Mouse (Mus musculus): Measurements from ENCODE around the gene Pex26. TPM values are rescaled to one million over a fixed set of nuclear protein-coding genes. Genes with fewer than 3 reads are reported as not detected.

The Pex26 gene
- total and polyA plus RNA-seq, 3 experiments: 6.9 to 9.9 TPM; not detected in 1

DNA sequence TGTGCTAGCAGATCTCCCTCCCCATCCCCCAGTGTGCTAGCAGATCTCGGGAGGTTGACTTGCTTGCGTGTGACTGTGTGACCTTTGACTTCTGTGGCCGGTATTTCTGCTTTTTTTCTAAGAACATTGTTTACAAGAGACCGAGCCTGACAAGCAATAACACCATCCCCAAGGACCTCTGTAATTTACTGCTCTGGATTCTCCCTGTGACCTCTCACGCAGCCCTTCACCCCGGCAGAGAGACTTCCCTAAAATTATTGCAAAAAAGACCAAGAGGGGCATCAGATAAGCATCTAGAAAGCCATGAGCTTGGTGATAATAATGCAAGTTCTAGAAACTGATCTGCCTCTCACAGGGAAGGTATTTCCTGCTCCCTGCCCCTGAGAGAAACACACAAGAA lies 41.5 kb downstream of the Pex26 start:
- peaks cover 0 to 25% of the 10 kb centered on the region in 2 experiments; a peak in 2 of 4 replicates for H3K36me3 ChIP-seq (ENCODE audit: control insufficient read depth in 1 of 2, insufficient read depth in 2 of 2, low read length in 2 of 2)
- peak overlapping the region; percentile 11; the same call in 1 of the 2 replicates for H3K27ac ChIP-seq (ENCODE audit: control insufficient read depth, low read depth, low read length)
- TF ChIP-seq TBP (IDR thresholded peaks at IDR 0.05; ENCODE audit: low read depth, low read length): no peak
- TF ChIP-seq CHD1 (IDR thresholded peaks at IDR 0.05; ENCODE audit: low read depth, low read length): no peak
- no peak for TF ChIP-seq CTCF (IDR thresholded peaks at IDR 0.05 in 2 of 3, conservative IDR thresholded peaks at IDR 0.05 in 1 of 3; ENCODE audit: control insufficient read depth in 1 of 3, insufficient read depth in 1 of 3, low read depth in 2 of 3, low read length in 3 of 3, poor library complexity in 1 of 3, severe bottlenecking in 1 of 3)
- TF ChIP-seq ZNF384 (IDR thresholded peaks at IDR 0.05; ENCODE audit: low read depth, low read length): peak; percentile 56; the same call in 1 of the 2 replicates
- peak; percentile 41 to 69; a peak in 3 of 4 replicates for TF ChIP-seq EP300 (IDR thresholded peaks at IDR 0.05; ENCODE audit: low read depth in 1 of 2, low read length in 2 of 2)
- TF ChIP-seq CHD2 (IDR thresholded peaks at IDR 0.05; ENCODE audit: low read length): no peak
- TF ChIP-seq ZKSCAN1 (IDR thresholded peaks at IDR 0.05; ENCODE audit: low read depth, low read length): no peak
- TF ChIP-seq POLR2AphosphoS5 (IDR thresholded peaks at IDR 0.05; ENCODE audit: borderline replicate concordance, low read depth, low read length): no peak
- peak; percentile 88 for TF ChIP-seq GATA1 (IDR thresholded peaks at IDR 0.05; ENCODE audit: low read depth, low read length)
- TF ChIP-seq SIN3A (IDR thresholded peaks at IDR 0.05; ENCODE audit: low read length): 0 out of 2 replicates have a peak, but pooled peaks have one; percentile 17
- no peaks in the 10 kb centered on the region for H3K9me3 ChIP-seq (replicated peaks; ENCODE audit: insufficient read depth, low read length)
- no peak overlapping the region for H3K4me3 ChIP-seq (ENCODE audit: control insufficient read depth in 1 of 2, insufficient read depth in 1 of 2, low read depth in 2 of 2, low read length in 2 of 2)
- H3K4me1 ChIP-seq (ENCODE audit: control insufficient read depth in 1 of 2, insufficient read depth in 2 of 2, low read length in 2 of 2): peaks cover 8 to 32% of the 10 kb centered on the region in 2 experiments
- H3K9ac ChIP-seq (ENCODE audit: control insufficient read depth, low read depth, low read length, poor library complexity, severe bottlenecking): no peak overlapping the region
- H3K79me2 ChIP-seq (ENCODE audit: control insufficient read depth, insufficient read depth, low read length, poor library complexity): no peaks in the 10 kb centered on the region
- H3K27me3 ChIP-seq (ENCODE audit: control insufficient read depth in 1 of 2, insufficient read depth in 2 of 2, low read length in 2 of 2): no peaks in the 10 kb centered on the region
- peak; percentile 44 for DNase-seq (ENCODE audit: low read depth, low spot score)

DNA sequence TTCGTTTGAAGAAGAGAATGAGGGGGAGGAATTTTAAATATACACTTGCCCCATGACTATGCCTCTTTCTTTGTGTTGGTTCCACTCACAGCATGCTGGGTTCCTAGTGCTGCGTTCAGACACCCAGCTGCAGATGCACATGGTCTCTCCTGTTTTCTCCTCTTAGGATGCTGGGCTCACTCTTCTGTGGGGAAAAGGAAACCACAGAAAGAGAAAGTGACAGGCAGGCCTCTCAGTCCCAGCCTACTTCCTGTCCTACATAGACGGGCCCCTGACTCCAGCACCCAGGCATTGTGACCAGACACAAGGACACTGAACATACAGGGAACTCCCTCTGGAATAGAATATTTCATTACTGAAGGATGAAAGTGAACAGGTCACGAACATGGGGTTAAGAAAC lies 42.6 kb downstream of the Pex26 start:
- Histone ChIP-seq H3K4me3 (ENCODE audit: control insufficient read depth in 1 of 2, insufficient read depth in 1 of 2, low read depth in 2 of 2, low read length in 2 of 2) (no peak overlapping the region), H3K4me1 (ENCODE audit: control insufficient read depth in 1 of 2, insufficient read depth in 2 of 2, low read length in 2 of 2) (peaks cover 8 to 32% of the 10 kb centered on the region in 2 experiments), H3K27ac (ENCODE audit: control insufficient read depth, low read depth, low read length) (no peak overlapping the region), H3K79me2 (ENCODE audit: control insufficient read depth, insufficient read depth, low read length, poor library complexity) (no peaks in the 10 kb centered on the region), H3K27me3 (ENCODE audit: control insufficient read depth in 1 of 2, insufficient read depth in 2 of 2, low read length in 2 of 2) (no peaks in the 10 kb centered on the region), H3K9ac (ENCODE audit: control insufficient read depth, low read depth, low read length, poor library complexity, severe bottlenecking) (no peak overlapping the region), H3K36me3 (ENCODE audit: control insufficient read depth in 1 of 2, insufficient read depth in 2 of 2, low read length in 2 of 2) (peaks cover 0 to 25% of the 10 kb centered on the region in 2 experiments; a peak in 2 of 4 replicates), H3K9me3 (replicated peaks; ENCODE audit: insufficient read depth, low read length) (no peaks in the 10 kb centered on the region)
- TF ChIP-seq NELFE (IDR thresholded peaks at IDR 0.05; ENCODE audit: low read depth, low read length) (no peak), POLR2A (IDR thresholded peaks at IDR 0.05; ENCODE audit: control insufficient read depth in 1 of 2, insufficient read depth in 1 of 2, low read depth in 1 of 2, low read length in 2 of 2, poor library complexity in 1 of 2) (no peak), MAX (IDR thresholded peaks at IDR 0.05; ENCODE audit: low read length) (no peak), ZKSCAN1 (IDR thresholded peaks at IDR 0.05; ENCODE audit: low read depth, low read length) (no peak), EP300 (IDR thresholded peaks at IDR 0.05; ENCODE audit: low read depth in 1 of 2, low read length in 2 of 2) (no peak), ZC3H11A (IDR thresholded peaks at IDR 0.05; ENCODE audit: low read depth, low read length) (no peak), USF2 (IDR thresholded peaks at IDR 0.05; ENCODE audit: borderline replicate concordance in 1 of 2, insufficient read depth in 1 of 2, low read depth in 1 of 2, low read length in 2 of 2) (no peak), TAL1 (IDR thresholded peaks at IDR 0.05; ENCODE audit: low read length) (no peak), POLR2AphosphoS5 (IDR thresholded peaks at IDR 0.05; ENCODE audit: borderline replicate concordance, low read depth, low read length) (no peak), CTCF (IDR thresholded peaks at IDR 0.05 in 2 of 3, conservative IDR thresholded peaks at IDR 0.05 in 1 of 3; ENCODE audit: control insufficient read depth in 1 of 3, insufficient read depth in 1 of 3, low read depth in 2 of 3, low read length in 3 of 3, poor library complexity in 1 of 3, severe bottlenecking in 1 of 3) (no peak), CHD2 (IDR thresholded peaks at IDR 0.05; ENCODE audit: low read length) (no peak), MEF2A (IDR thresholded peaks at IDR 0.05; ENCODE audit: extremely low read depth, insufficient replicate concordance, low read depth, low read length, poor library complexity, severe bottlenecking) (no peak)
- no peak for DNase-seq (ENCODE audit: low read depth, low spot score)

Data from MEL (cell line).